Mouse (Mus musculus): Measurements from ENCODE around the gene Nav2.

DNA sequence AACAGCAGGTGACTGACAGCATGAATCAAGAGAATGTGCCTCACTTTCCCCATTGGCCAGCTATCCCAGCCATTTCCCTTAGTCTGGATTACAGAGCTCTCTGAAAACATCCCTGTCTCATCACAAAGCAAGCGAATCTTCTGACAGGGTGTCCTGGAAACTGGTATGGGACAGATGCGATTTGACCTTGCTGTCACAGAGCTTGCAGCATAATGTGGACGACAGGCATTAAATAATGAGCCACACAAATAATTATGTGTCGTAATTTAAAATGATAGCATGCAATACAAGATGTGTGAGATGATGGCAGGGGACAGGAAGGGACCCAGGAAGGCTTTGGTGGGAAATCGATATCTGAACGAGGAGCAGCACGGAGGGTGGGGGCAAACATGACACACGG lies 131.6 kb downstream of the Nav2 start:
- TF ChIP-seq CTCF (IDR thresholded peaks at IDR 0.05 in 2 of 3, conservative IDR thresholded peaks at IDR 0.05 in 1 of 3; ENCODE audit: control insufficient read depth in 1 of 3, insufficient read depth in 1 of 3, low read depth in 2 of 3, low read length in 3 of 3, poor library complexity in 1 of 3, severe bottlenecking in 1 of 3) (no peak), POLR2A (IDR thresholded peaks at IDR 0.05; ENCODE audit: control insufficient read depth in 1 of 2, insufficient read depth in 1 of 2, low read depth in 1 of 2, low read length in 2 of 2, poor library complexity in 1 of 2) (no peak), MAZ (IDR thresholded peaks at IDR 0.05; ENCODE audit: low read depth, low read length) (no peak), ETS1 (IDR thresholded peaks at IDR 0.05; ENCODE audit: low read depth, low read length) (no peak), MEF2A (IDR thresholded peaks at IDR 0.05; ENCODE audit: extremely low read depth, insufficient replicate concordance, low read depth, low read length, poor library complexity, severe bottlenecking) (no peak), E2F4 (IDR thresholded peaks at IDR 0.05; ENCODE audit: borderline replicate concordance, low read depth, low read length) (no peak), GABPA (IDR thresholded peaks at IDR 0.05; ENCODE audit: low read depth, low read length) (no peak), POLR2AphosphoS5 (IDR thresholded peaks at IDR 0.05; ENCODE audit: borderline replicate concordance, low read depth, low read length) (no peak), ZC3H11A (IDR thresholded peaks at IDR 0.05; ENCODE audit: low read depth, low read length) (no peak)

All from MEL (cell line).